In the genomic region with DNA sequence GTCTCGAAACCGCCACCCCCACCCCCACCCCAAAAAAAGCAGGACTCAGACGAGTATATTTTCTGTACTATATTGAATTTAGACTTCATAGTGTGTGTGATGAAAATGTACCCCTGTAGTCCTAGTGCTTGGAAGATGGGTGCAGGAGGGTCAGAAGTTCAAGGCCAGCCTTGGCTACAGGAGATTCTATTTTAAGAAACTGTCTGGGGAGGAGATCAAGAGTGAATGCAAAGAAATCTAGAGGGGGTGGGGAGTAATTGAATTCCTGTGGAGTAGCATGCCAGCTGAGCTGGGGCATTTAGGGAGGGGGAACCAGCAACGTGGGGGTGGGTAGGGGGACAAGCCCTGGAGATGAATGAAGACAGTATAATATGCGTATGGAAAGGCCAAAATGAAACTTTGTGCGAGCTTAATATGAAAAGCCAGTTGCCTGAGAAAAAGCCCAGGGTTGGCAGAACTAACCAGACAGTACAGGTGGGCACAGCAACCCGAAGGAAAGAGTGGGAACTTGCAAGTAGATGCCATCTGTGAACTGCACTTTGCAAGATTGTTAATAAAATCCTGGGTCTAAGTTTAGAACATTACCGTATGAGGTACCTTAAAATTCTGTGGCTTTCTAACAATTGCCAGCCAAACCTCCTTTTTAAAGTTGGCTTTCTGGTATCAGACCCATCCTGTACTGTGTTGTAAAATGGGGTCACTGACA, we compare ENCODE assay signal across 14 mouse cellular contexts.
"Had no signal": no experiment of that assay in that cellular context is flagged by ENCODE, and none has a peak within 500 bp of the region (broad histone marks: within the 10 kb centered on the region; RNA-seq: fewer than 3 reads in every experiment).

No protein-coding gene starts in this region.

- H3K9ac ChIP-seq: liver, embryonic 15.5 days; lung, embryonic 14.5 days; midbrain, embryonic 12.5 days; neural tube, embryonic 12.5 days; stomach, embryonic 15.5 days had no signal

- H3K36me3 ChIP-seq: liver, embryonic 15.5 days; midbrain, embryonic 12.5 days; neural tube, embryonic 12.5 days; stomach, embryonic 15.5 days had no signal

- H3K9me3 ChIP-seq: liver, embryonic 15.5 days; megakaryocyte, embryonic 14.5 days; midbrain, embryonic 12.5 days; neural tube, embryonic 12.5 days; stomach, embryonic 15.5 days had no signal

- H3K27ac ChIP-seq: liver, embryonic 15.5 days; macrophage; midbrain, embryonic 12.5 days; neural tube, embryonic 12.5 days; stomach, embryonic 15.5 days; stomach, postnatal 0 days had no signal

- DNase-seq: lung, adult 18-20 months; lung, embryonic 14.5 days; lung, postnatal 10 days; midbrain, embryonic 14.5 days; right cerebral cortex, postnatal 14 days; thymus, postnatal 25 days; thymus, postnatal 4 days had no signal

- H3K4me1 ChIP-seq: midbrain, embryonic 12.5 days; neural tube, embryonic 12.5 days; stomach, embryonic 15.5 days had no signal

- H3K27me3 ChIP-seq: liver, embryonic 15.5 days; megakaryocyte, embryonic 14.5 days; midbrain, embryonic 12.5 days; neural tube, embryonic 12.5 days; stomach, embryonic 15.5 days had no signal

- H3K4me3 ChIP-seq: liver, embryonic 15.5 days; megakaryocyte, embryonic 14.5 days; midbrain, embryonic 12.5 days; neural tube, embryonic 12.5 days; stomach, embryonic 15.5 days had no signal

- H3K4me2 ChIP-seq: liver, embryonic 15.5 days; lung, embryonic 14.5 days; midbrain, embryonic 12.5 days; neural tube, embryonic 12.5 days; stomach, embryonic 15.5 days had no signal
